Mouse (Mus musculus) lung, adult 18-20 months (tissue): ENCODE data around the gene Ddit4.

Experiments
- DNase-seq, 2 experiments: peaks; one replicate each; pipeline ENCODE4 v3.0.0; 2022; ENCODE audit warnings: mixed read lengths in 2 of 2

The Ddit4 gene

GRCm38 (mm10) chr10:59948363-59949254 lies 3.0 kb downstream of the Ddit4 start:
- peak in 1 of 2 experiments; percentile 63 for DNase-seq

DNA sequence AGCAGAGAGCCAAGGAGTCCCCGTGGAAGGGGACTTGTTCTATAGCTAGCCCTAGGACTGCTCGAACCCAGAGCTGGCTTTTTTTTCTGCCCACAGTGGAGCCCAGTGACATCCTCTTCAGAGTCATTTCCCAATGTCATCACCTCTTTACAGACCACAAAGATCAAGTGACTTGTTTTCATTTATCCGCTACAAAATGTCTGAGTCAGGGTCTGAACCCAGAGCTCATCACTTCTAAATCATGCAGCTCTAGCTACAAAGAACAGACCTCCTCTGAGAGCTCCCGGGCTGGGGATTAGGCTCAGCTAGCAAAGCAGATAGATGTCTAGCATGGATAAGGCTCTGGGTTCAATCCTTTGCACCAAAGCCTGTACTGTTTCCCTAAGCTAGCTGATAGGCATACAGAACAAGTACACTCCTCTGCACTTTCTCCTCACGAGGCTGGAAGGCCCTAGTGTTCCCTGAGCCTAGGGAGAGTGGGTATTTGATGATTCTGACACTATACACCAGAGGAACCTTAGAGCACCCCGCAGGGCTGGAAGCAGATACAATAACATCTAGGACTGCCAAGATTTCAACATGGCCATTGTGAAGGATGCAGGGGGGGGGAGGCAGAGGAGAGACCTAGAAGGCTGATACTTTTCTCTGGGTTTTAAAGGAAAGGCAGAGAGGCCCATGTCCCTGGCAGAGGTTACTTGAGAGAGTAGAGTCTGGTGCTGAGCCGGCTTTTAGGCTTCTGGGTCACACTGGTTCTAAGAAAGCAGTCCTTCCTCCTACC lies 4.1 kb downstream of the Ddit4 start:
- DNase-seq: peak in 1 of 2 experiments; percentile 61

DNA sequence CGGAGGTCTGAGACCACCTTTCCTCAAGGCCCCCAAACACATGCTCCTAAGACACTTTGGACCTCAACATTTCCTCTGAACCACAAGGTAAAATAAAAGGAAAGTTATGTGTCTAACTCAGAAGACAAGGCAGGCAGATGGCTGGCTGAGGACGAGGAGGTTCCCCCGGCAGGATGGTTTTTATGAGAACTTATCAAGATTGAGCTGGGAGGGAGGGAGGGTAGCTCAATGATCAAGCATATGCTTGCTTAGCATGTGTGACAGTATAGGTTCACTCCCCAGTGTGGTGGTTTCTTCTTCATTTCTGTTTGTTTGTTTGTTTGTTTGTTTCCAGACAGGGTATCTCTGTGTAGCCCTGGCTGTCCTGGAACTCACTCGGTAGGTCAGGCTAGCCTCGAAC lies 5.3 kb downstream of the Ddit4 start:
- DNase-seq: no peak

- DNase-seq: no peak
Observed at GRCm38 (mm10) chr10:59945416-59945815, 6.2 kb downstream of the Ddit4 start.

DNA sequence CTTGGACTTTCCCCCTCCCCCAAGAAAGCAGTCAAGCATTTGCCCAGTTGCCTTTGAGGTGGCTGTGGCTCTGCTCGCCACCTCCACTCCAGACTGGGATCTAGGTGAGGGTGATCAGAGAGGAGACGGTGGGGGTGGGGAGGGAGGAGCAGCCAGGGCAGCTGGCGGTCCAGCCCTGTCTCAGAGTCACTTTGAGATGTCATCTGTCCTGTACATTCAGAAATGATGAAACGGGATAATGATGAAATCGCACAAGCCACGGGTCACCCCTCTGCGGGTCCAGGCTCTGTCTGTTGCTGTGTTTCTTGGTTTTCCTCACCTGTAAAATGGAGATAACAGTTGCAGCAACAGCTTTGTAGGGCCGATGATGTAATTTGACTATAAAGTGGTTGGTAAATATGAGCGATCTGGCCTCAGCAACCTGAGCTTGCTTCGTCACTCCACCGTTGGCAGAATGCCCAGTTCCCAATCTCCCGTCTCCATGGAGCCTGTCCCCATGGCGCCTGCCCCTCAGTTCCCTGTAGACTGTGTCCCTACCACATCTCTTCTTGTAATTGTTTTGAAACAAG lies 8.1 kb downstream of the Ddit4 start:
- DNase-seq: peak; percentile 93 to 96

- DNase-seq: peak; percentile 72 to 86
Observed at GRCm38 (mm10) chr10:59942847-59943420, 8.7 kb downstream of the Ddit4 start.

- no peak for DNase-seq
Observed at GRCm38 (mm10) chr10:59942281-59942846, 9.3 kb downstream of the Ddit4 start.

DNA sequence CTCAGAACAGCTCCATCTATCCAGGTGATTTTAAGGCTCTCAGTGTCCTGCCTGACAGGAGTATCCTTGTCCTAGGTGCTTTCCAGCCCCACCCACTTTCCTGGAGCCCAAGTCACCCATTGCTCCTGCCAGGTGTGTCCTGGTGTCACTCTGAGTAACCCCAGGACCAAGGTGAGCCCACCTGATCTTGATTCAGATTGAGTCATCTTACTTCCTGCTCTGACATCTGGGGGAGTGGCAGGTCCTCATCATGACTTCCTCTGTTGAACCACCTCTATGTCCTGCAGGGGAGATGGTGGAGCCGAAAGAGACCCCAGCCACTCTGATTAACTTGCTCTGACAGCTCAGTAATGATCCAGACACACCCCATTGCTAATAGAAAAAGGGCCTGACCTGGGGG lies 12.6 kb downstream of the Ddit4 start:
- no peak for DNase-seq

DNA sequence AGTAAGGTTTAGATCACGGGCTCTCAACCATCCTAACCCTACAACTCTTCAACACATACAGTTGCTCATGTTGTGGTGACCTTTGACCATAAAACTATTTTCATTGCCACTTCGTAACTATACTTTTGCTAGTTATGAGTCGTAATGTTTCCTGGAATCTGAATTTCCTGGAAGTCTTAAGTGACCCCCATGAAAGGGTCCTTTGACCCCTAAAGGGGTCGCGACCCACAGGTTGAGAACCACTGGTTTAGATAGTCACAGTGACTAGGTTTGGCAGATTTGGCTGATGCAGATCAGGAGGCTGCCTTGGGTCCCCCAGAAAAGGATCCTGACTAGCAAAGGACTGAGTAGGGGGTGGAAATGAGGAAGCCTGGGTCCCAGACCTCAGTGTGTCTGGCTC lies 13.0 kb downstream of the Ddit4 start:
- DNase-seq: no peak

GRCm38 (mm10) chr10:59936058-59936856 lies 15.4 kb downstream of the Ddit4 start:
- no peak for DNase-seq

DNA sequence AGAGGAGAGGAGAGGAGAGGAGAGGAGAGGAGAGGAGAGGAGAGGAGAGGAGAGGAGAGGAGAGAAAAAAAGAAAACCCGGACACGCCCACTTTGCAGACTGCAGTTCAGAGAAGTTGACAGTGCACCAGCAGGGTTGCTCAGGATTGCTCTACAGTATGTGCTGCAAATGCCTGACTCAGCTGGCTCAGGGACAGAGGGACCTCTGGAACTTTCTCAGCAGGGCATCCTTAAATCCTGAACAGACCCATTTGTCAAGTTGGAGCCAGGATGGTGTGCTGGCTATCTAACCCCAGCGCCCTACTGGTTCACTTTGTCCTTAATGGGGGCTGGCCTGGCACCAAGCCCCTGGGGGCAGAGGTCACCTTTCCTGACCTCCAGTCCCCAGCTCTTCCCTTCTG lies 17.6 kb downstream of the Ddit4 start:
- DNase-seq: no peak

DNA sequence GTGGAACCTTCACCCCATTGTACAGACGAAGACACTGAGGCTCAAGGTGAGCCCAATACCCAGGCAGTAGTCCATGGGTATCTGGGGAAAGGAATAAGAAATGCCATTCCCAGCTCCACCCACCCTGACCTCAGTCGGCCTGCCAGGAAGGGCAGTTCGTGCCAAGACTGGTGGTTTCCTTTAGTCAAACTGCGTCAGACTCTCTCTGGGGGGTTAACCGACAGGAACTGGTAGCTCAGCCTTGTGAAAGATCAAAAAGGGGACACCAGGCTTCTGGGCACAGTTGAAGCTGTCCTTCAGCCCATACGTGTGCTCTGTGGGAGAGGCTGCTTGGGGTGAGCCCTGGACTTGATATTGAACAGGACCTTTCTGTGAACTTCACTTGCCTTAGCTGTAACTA lies 19.1 kb downstream of the Ddit4 start:
- DNase-seq: peak; percentile 69 to 82

DNA sequence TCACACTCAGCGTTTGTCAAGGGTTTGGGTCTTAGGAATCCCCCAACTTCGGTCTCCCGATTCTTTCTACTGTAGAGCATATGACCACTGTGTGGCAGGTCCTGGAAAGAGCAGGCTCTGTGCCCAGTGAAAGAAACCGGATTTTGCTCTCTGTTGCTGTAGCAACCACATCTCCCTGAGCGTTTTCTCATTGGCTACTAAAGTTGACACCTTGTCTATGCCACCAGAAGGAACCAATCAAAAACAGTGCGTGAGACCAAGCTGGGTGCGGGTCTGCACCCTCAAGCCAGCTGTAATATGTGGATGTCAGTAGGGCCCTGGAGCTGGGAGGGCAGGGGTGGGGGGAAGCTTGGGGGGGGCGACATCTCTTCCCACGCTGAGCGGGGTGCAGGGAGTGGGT lies 20.6 kb downstream of the Ddit4 start:
- DNase-seq: no peak

DNA sequence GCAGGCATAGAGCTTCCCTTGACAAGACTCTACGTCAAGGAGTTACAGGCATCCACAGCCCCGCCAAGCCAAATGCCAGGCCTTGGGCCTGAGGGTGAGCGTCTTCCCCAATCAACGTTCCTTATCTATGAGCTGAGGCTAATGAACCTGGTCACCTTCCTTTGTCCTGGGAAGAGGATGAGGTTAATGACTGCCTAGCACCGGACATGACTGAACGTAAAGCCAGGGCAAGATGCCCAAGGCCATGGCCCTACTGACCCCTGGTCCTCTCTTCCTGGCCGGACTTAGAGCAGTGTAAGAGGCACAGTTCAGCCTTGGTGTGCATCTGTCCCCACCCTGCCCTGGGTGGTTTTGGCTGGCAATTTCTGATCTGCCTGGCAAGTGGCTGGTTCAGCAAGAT lies 22.4 kb downstream of the Ddit4 start:
- no peak for DNase-seq

DNA sequence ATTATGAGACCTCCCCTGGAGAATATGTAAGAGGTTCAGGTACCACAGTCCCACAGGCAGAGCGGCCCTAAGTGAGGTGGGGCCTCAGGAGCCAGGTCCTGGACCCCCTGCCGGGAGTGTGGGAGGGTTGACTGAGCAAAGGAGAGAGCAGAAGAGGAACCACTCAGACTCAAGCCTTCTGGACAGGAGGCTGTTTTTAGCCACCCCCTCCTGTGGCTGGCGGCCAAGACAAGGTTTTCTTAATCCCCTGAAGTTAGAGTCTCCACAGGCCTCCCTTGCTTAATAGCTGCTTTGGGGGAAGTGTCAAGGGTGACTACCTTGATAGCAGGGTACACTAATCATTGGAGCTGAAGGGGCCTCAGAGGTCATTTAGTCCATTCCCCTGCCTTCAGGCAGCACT lies 27.3 kb downstream of the Ddit4 start:
- DNase-seq: no peak

- no peak for DNase-seq
Observed at GRCm38 (mm10) chr10:59923493-59923892, 28.1 kb downstream of the Ddit4 start.

- peak; percentile 90 to 95 for DNase-seq
Observed at GRCm38 (mm10) chr10:59920810-59921681, 30.6 kb downstream of the Ddit4 start.

DNA sequence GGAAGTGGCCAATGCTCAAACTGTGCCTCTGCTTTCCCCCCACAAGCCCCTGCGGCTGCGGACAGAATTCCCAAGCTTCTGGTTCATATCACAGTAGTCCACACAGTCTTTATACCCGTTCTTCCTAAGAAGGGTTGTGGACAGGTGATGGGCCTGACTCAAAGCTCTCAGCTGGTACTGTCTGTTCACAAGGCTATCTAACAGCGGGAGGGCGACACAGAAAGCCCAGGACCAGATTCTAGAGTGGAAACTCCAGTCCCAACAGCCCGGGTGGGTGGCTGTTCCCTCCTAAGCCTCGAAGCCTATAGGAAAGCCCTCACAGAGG lies 31.2 kb downstream of the Ddit4 start:
- DNase-seq: no peak

DNA sequence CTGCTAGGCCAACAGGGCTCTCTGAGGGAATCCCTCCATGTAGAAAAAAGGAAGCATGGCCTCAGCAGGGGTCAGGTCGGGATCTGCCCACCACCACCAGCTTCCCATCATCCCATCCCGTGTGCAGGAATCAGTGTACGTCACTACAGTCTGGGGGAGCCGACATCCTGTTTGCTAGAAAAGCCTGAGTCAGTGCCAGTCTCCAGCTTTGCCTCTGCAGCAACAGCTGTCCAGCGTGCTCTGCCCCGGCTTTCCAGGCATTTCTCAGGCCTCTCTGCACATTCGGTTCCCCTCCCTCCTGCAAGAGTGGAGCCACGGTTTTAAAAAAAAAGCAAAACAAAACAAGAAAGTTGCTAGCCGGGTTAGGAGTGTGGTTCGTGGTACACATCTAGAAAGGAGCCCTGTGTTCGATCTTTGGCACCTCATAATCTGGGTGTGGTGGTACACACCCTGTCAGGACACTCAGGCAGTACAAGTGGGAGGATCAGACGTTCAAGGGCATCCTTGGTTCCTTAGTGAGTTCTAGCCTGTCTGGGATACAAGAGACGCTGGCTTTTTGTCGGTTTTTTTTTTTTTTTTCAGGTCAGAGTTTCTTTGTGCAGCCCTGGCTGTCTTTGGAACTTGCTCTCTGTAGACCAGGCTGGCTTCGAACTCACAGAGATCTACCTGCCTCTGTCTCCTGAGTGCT lies 32.0 kb downstream of the Ddit4 start:
- peak in 1 of 2 experiments; percentile 79 for DNase-seq

DNA sequence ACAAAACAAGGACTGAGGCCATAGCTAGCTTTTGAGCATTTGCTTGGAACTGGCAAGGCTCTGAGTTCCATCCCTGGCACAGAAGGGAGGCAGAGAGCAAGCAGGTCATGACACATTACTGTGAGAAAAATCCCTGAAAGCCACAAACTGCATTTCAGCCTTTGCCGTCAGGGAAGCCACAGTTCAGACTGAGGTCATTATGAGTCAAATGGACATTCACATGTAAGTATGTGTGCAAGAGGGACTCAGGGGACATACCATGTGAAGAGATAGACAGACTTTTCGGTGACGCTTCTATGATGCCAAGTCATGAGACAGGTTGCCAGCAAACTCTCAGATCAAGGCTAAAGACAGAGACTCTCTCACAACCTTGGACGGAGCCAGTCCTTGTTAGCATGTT lies 33.5 kb downstream of the Ddit4 start:
- no peak for DNase-seq

DNA sequence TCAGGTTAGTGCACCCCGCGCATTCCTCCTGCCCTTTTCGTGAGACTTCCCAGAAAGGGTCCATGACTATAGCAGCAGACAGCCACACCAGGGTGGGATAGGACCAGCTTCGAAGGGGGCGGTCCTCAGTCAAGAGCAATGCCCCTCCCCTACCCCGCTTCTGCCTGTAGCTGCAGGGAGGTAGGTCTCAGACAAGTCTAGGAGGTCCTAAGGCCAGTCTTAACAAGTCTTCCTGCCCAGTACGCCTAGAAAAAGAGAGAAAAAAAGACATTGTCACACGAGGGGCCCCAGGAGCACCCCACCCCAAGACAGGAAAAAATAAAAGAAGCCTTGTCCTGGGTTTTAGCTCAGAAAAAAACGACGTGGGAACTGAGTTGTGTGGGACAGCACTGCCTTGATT lies 35.0 kb downstream of the Ddit4 start:
- peak in 1 of 2 experiments; percentile 68 for DNase-seq
